Mouse (Mus musculus) lung, embryonic 15.5 days (tissue): Measurements from ENCODE around the gene Ell. TPM values are rescaled to one million over a fixed set of nuclear protein-coding genes. Genes with fewer than 3 reads are reported as not detected.

Source experiments
- ATAC-seq: fragments of 200-750 bp; cut with Nextera tagmentation; 2 replicates; pipeline ENCODE4 v1.8.0; 2017; ENCODE audit warnings: moderate number of reproducible peaks, borderline replicate concordance; ENCODE audit not compliant: low FRiP score, low TSS enrichment; ENCODE audit errors: extremely low read depth
- H3K27ac ChIP-seq: fragments of 300-500 bp; sonication (generic); 2 replicates; pipeline ENCODE4 v1.5.1; 2015; ENCODE audit warnings: moderate library complexity, mild to moderate bottlenecking, inconsistent platforms
- H3K27me3 ChIP-seq: fragments of 300-500 bp; sonication (generic); 2 replicates; pipeline ENCODE4 v1.6.1; 2015; ENCODE audit warnings: inconsistent platforms
- H3K36me3 ChIP-seq: fragments of 300-500 bp; sonication (generic); 2 replicates; pipeline ENCODE4 v1.6.1; 2015; ENCODE audit warnings: inconsistent platforms
- H3K4me1 ChIP-seq: fragments of 300-500 bp; sonication (generic); 2 replicates; pipeline ENCODE4 v1.6.1; 2015; ENCODE audit warnings: inconsistent platforms
- H3K4me2 ChIP-seq: fragments of 300-500 bp; sonication (generic); 2 replicates; pipeline ENCODE4 v1.6.1; 2015; ENCODE audit warnings: inconsistent platforms, mild to moderate bottlenecking, moderate library complexity
- H3K4me3 ChIP-seq: fragments of 300-500 bp; sonication (generic); 2 replicates; pipeline ENCODE4 v1.5.1; 2015; ENCODE audit warnings: mild to moderate bottlenecking, inconsistent platforms
- H3K9ac ChIP-seq: fragments of 300-500 bp; sonication (generic); 2 replicates; pipeline ENCODE4 v1.6.1; 2015; ENCODE audit warnings: inconsistent platforms
- H3K9me3 ChIP-seq: fragments of 300-500 bp; sonication (generic); 2 replicates; pipeline ENCODE4 v1.6.1; 2016; ENCODE audit warnings: inconsistent platforms
- WGBS: fragments of 180-500 bp; shearing (Covaris S2); methylation state at CpG from one replicate; pipeline ENCODE4 v1.1.7; 2015; 5-methylcytosine and 5-hydroxymethylcytosine counted together
- polyA plus RNA-seq: library from polyadenylated mRNA; unstranded; fragments of >200 nt; fragmentation: Nextera tagmentation; extraction: Ambion mirVana; gene quantifications from 2 replicates; pipeline ENCODE4 v1.2.1, GENCODE M21; 2015

Ell gene
- polyA plus RNA-seq, 1 experiment from 2014 or later, result 17.5 TPM

GRCm38 (mm10) chr8:70544200-70544687 lies 5.0 kb downstream of the Ell start:
- H3K36me3 ChIP-seq, result no peaks in the 10 kb centered on the region
- no peak overlapping the region for H3K4me2 ChIP-seq
- WGBS, result 43% methylated on average over 6 of the region's 6 CpGs
- H3K27ac ChIP-seq, result no peak overlapping the region
- H3K4me3 ChIP-seq, result no peak overlapping the region
- no peaks in the 10 kb centered on the region for H3K9me3 ChIP-seq
- H3K9ac ChIP-seq, result no peak overlapping the region
- H3K4me1 ChIP-seq, result peaks cover 25% of the 10 kb centered on the region
- no peaks in the 10 kb centered on the region for H3K27me3 ChIP-seq
- no peak for ATAC-seq

DNA sequence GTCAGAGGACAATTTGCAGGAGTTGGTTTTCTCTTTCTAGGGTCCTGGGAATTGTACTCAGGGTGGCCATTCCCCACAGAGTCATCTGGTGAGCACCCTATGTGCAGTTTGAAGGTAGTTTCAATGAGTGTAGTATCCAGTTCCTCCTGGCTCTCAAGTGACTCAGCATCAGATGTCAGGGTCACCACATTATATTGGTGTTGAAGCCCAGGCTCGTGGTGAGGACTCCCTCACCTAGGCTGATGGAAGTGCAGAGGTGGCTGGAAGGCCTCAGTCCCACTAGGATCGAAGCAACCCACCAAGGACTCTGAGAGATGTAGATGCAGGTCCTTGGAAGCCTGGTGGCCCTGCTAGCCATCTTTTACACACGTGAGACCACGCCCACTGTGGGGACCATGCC lies 7.2 kb downstream of the Ell start:
- Histone ChIP-seq H3K27ac (no peak overlapping the region), H3K9ac (no peak overlapping the region), H3K36me3 (no peaks in the 10 kb centered on the region), H3K9me3 (no peaks in the 10 kb centered on the region), H3K4me1 (peaks cover 14% of the 10 kb centered on the region), H3K4me3 (no peak overlapping the region), H3K27me3 (no peaks in the 10 kb centered on the region), H3K4me2 (no peak overlapping the region)
- no peak for ATAC-seq
- 78% methylated on average over 4 of the region's 4 CpGs for WGBS

- Histone ChIP-seq H3K36me3 (no peaks in the 10 kb centered on the region), H3K27ac (no peak overlapping the region), H3K27me3 (no peaks in the 10 kb centered on the region), H3K4me1 (peaks cover 23% of the 10 kb centered on the region), H3K4me3 (no peak overlapping the region), H3K9ac (no peak overlapping the region), H3K4me2 (no peak overlapping the region), H3K9me3 (no peaks in the 10 kb centered on the region)
- WGBS, result 69% methylated on average over 6 of the region's 6 CpGs
- no peak for ATAC-seq
These were observed 8.5 kb downstream of the Ell start for GRCm38 (mm10) chr8:70547762-70548161.

- no peak overlapping the region for H3K27ac ChIP-seq
- H3K9ac ChIP-seq, result no peak overlapping the region
- no peak overlapping the region for H3K4me3 ChIP-seq
- no peaks in the 10 kb centered on the region for H3K9me3 ChIP-seq
- no peaks in the 10 kb centered on the region for H3K36me3 ChIP-seq
- peaks cover 34% of the 10 kb centered on the region for H3K4me1 ChIP-seq
- no peak for ATAC-seq
- H3K27me3 ChIP-seq, result no peaks in the 10 kb centered on the region
- H3K4me2 ChIP-seq, result no peak overlapping the region
- 90% methylated on average over 10 of the region's 10 CpGs for WGBS
These were observed 10.3 kb downstream of the Ell start for GRCm38 (mm10) chr8:70549412-70550184.

DNA sequence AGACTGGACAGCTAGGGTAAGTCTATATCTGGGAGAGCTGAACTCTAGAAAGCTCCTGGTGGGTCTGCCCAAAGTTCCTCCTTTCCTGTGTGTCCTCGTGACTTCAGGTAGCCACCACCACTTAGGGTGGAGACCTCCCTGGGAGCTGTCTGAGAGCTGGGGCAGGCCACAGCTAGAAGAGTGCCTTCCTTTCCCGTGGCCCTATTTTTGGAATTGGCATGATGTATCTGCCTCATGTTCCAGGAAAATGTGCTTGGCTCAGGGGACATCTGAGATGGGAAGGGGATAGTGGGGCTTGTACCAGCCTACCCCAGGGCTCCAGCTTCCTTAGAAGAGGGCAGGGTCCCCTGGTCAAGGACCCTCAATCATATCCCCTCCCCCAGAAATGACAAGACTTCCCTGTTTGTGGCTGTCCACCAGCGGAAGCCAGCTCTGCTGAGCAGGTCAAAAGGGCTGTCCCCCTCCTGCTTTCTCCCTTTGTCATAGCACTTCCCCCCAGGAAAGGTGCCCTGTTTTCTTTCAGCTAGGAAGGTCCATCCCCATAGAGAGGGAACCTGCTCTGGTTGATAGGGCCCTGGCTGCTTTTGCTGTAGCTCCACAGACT lies 12.4 kb downstream of the Ell start:
- H3K4me3 ChIP-seq, result no peak overlapping the region
- peaks cover 34% of the 10 kb centered on the region for H3K4me1 ChIP-seq
- H3K9ac ChIP-seq, result no peak overlapping the region
- H3K4me2 ChIP-seq, result no peak overlapping the region
- H3K9me3 ChIP-seq, result no peaks in the 10 kb centered on the region
- 49% methylated on average over 3 of the region's 3 CpGs for WGBS
- H3K27ac ChIP-seq, result peak overlapping the region; percentile 26; the same call in 1 of the 2 replicates
- no peaks in the 10 kb centered on the region for H3K36me3 ChIP-seq
- no peaks in the 10 kb centered on the region for H3K27me3 ChIP-seq
- ATAC-seq, result no peak

DNA sequence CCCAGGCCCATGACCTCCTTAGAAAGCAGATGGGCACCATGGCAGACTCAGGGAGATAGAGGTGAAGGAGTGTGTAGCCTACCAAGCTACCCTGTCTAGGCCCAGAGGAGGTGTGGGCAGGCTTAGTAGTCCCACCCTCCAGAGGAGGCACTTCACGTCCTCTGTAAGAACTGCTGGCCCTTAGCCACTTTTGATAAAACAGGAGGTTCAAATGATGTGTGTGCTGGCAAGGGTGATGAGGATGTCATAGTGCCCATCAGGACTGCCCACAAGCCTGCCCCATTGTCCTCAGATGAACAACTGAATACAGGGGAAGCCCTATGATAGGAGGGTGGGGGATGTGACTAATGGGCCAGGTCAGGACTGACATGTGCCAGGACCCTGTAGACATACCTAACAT lies 13.6 kb downstream of the Ell start:
- 0 out of 2 replicates have a peak, but pooled peaks have one; percentile 32 for ATAC-seq
- Histone ChIP-seq H3K36me3 (no peaks in the 10 kb centered on the region), H3K9me3 (no peaks in the 10 kb centered on the region), H3K4me1 (peaks cover 37% of the 10 kb centered on the region), H3K27ac (no peak overlapping the region), H3K4me3 (no peak overlapping the region), H3K27me3 (no peaks in the 10 kb centered on the region), H3K9ac (no peak overlapping the region), H3K4me2 (no peak overlapping the region)
- 11% methylated on average over 1 of the region's 1 CpGs for WGBS

DNA sequence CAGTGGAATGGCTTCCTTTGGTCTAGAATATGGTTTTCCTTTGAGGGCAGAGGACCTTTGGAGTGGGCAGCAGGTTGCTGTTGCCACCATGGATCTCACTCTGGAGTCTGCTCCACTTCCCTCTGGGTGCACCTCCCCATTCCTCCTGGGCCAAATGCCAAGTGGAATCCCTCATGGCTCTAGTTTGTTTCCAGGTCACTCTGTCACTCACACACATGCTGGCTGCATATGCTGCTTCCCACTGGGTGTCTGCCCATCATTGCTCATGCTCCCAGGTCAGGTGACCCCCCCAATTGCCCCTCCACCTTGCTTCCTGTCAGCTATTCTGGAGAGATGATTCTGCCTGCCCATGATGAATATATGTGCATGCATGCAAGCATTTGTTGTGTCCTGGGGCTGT lies 14.5 kb downstream of the Ell start:
- 0 out of 2 replicates have a peak, but pooled peaks have one; percentile 47 for ATAC-seq
- Histone ChIP-seq H3K36me3 (no peaks in the 10 kb centered on the region), H3K4me1 (peaks cover 42% of the 10 kb centered on the region), H3K9me3 (no peaks in the 10 kb centered on the region), H3K9ac (no peak overlapping the region), H3K4me2 (no peak overlapping the region), H3K4me3 (no peak overlapping the region), H3K27me3 (no peaks in the 10 kb centered on the region), H3K27ac (0 out of 2 replicates have a peak overlapping the region, but pooled peaks have one; percentile 8)

GRCm38 (mm10) chr8:70555079-70555747 lies 16.0 kb downstream of the Ell start:
- H3K27me3 ChIP-seq, result no peaks in the 10 kb centered on the region
- H3K4me3 ChIP-seq, result no peak overlapping the region
- ATAC-seq, result no peak
- no peaks in the 10 kb centered on the region for H3K36me3 ChIP-seq
- H3K4me1 ChIP-seq, result peaks cover 54% of the 10 kb centered on the region
- H3K9me3 ChIP-seq, result no peaks in the 10 kb centered on the region
- WGBS, result 87% methylated on average over 4 of the region's 4 CpGs
- no peak overlapping the region for H3K9ac ChIP-seq
- H3K4me2 ChIP-seq, result no peak overlapping the region
- no peak overlapping the region for H3K27ac ChIP-seq

DNA sequence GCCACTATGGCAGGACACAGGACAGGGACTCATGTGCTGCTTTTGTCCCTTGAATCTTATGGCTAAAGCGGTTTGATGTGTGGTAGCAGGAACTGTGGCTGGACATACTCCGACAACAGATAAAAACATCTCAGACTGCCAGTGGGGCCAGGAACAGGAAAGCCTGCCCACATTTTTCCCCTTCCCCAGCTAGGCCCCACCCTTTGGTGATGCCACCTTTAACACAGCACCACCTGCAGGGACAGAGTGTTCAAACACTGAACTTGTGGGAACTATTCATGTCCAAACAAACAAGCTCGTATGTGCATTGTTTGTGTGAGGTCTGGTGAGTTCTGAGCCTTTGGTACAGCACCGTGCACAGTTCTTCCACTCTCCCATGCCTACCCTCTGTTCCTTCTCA lies 19.1 kb downstream of the Ell start:
- Histone ChIP-seq H3K27ac (0 out of 2 replicates have a peak overlapping the region, but pooled peaks have one; percentile 5), H3K9me3 (no peaks in the 10 kb centered on the region), H3K4me1 (peaks cover 59% of the 10 kb centered on the region), H3K4me3 (no peak overlapping the region), H3K36me3 (no peaks in the 10 kb centered on the region), H3K4me2 (no peak overlapping the region), H3K27me3 (no peaks in the 10 kb centered on the region), H3K9ac (0 out of 2 replicates have a peak overlapping the region, but pooled peaks have one; percentile 26)
- WGBS, result 51% methylated on average over 4 of the region's 4 CpGs
- no peak for ATAC-seq

DNA sequence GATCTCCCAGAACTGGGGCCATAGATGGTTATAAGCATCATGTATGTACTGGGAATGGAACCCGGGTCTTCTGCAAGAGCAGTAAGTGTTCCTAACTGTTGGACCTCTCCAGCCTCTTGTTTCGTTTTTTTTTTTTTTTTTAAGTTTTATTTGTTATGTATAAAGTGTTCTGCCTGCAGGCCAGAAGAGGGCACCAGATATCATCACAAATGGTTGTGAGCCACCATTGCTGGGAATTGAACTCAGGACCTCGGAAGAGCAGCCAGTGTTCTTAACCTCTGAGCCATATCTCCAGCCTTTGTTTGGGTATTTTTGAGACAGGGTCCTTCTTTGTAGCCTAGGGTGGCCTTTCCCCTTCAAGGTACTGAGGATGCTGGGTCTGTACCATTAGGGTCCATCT lies 19.7 kb downstream of the Ell start:
- Histone ChIP-seq H3K4me3 (no peak overlapping the region), H3K4me1 (peaks cover 52% of the 10 kb centered on the region), H3K9me3 (no peaks in the 10 kb centered on the region), H3K27ac (no peak overlapping the region), H3K27me3 (no peaks in the 10 kb centered on the region), H3K4me2 (no peak overlapping the region), H3K9ac (no peak overlapping the region), H3K36me3 (no peaks in the 10 kb centered on the region)
- 67% methylated on average over 3 of the region's 3 CpGs for WGBS
- no peak for ATAC-seq

GRCm38 (mm10) chr8:70560096-70560495 lies 20.8 kb downstream of the Ell start:
- WGBS, result 50% methylated on average over 2 of the region's 2 CpGs
- H3K27ac ChIP-seq, result peak overlapping the region; percentile 25; the same call in 1 of the 2 replicates

GRCm38 (mm10) chr8:70560564-70560963 lies 21.3 kb downstream of the Ell start:
- no peak for ATAC-seq
- Histone ChIP-seq H3K36me3 (no peaks in the 10 kb centered on the region), H3K27me3 (no peaks in the 10 kb centered on the region), H3K9me3 (no peaks in the 10 kb centered on the region), H3K27ac (peak overlapping the region; percentile 9; the same call in 1 of the 2 replicates), H3K4me1 (peaks cover 62% of the 10 kb centered on the region), H3K4me3 (no peak overlapping the region), H3K4me2 (no peak overlapping the region), H3K9ac (no peak overlapping the region)
- 65% methylated on average over 3 of the region's 3 CpGs for WGBS

More at GRCm38 (mm10) chr8:70560096-70560495, 20.8 kb downstream of the Ell start:
- no peaks in the 10 kb centered on the region for H3K9me3 ChIP-seq
- H3K9ac ChIP-seq, result no peak overlapping the region
- no peak for ATAC-seq
- no peak overlapping the region for H3K4me2 ChIP-seq
- H3K4me3 ChIP-seq, result no peak overlapping the region
- H3K4me1 ChIP-seq, result peaks cover 57% of the 10 kb centered on the region
- H3K27me3 ChIP-seq, result no peaks in the 10 kb centered on the region
- H3K36me3 ChIP-seq, result no peaks in the 10 kb centered on the region
